Mouse (Mus musculus): ENCODE results near the gene Atf6. TPM values are rescaled to one million over a fixed set of nuclear protein-coding genes. Genes with fewer than 3 reads are reported as not detected.

Atf6 gene
- total RNA-seq, 4 experiments from 2014 or later, result 16.5 to 20.3 (median 18.0) TPM

- no peak for DNase-seq (ENCODE audit: low spot score in 2 of 2)
These were observed 202.4 kb downstream of the Atf6 start for GRCm38 (mm10) chr1:170665200-170665599.

- no peak for DNase-seq (ENCODE audit: low spot score in 2 of 2)
These were observed 202.9 kb downstream of the Atf6 start for GRCm38 (mm10) chr1:170664620-170665185.

GRCm38 (mm10) chr1:170659260-170659659 lies 208.3 kb downstream of the Atf6 start:
- no peak for DNase-seq (ENCODE audit: low spot score in 2 of 2)

GRCm38 (mm10) chr1:170657643-170658314 lies 209.8 kb downstream of the Atf6 start:
- DNase-seq (ENCODE audit: low spot score in 2 of 2), result no peak

GRCm38 (mm10) chr1:170657228-170657521 lies 210.4 kb downstream of the Atf6 start:
- DNase-seq (ENCODE audit: low spot score in 2 of 2), result no peak

DNA sequence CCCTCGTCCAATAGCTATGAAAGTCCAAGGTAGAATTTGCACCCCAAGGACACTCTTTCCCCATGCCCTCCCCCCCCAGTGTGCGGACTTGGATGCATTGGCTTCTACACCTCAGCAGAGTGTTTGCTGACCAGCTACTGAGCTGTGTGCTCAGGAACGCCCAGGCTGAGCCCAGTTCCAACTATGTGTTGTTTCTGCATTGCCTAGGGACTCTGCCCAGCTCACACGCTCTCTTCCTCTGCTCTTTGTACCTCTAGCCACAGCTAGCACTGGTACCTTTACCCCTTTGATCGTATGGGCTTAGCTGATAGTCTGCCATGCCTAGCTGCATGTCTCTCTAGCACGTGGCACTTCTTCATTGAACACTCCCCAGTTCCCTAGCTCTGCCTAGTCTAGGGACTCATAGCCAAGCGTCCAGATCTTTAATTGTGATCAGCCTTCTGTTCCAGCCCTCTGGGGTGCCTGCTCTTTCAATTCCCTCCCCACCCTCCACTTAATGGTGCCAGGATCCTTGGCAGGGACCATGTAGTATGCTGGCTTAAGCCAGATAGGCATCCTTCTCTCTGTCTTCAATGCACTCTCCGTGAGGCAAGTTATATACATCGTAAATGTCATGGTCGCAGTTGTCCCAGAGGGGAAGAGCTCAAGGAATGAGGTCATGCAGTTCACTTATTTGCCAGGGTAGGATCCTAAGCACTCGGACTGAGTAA lies 210.9 kb downstream of the Atf6 start:
- no peak for DNase-seq (ENCODE audit: low spot score in 2 of 2)

GRCm38 (mm10) chr1:170655280-170655917 lies 212.2 kb downstream of the Atf6 start:
- no peak for DNase-seq (ENCODE audit: low spot score in 2 of 2)

Other genes starting within 250 kb of the Atf6 start
- 1 to 10 TPM; 1.5 to 3.4 (median 2.0) TPM for gene Olfml2b, start 223.2 kb downstream of the Atf6 start, total RNA-seq (2022)
- under 1 TPM in 2 of 4 experiments, not detected in 2; 0.41 to 0.61 TPM for gene Gm26620, start 17.3 kb upstream of the Atf6 start, total RNA-seq (2022)
- gene Dusp12, start 17.8 kb upstream of the Atf6 start, total RNA-seq (2022), result 1 to 10 TPM; 6.4 to 7.9 (median 6.8) TPM
- gene Fcrlb, start 45.2 kb upstream of the Atf6 start, total RNA-seq (2022), result not detected
- not detected for gene Fcrla, start 59.8 kb upstream of the Atf6 start, total RNA-seq (2022)
- 1 to 10 TPM in 3 of 4 experiments, under 1 TPM in 1; 0.94 to 2.2 (median 1.4) TPM for gene Fcgr2b, start 108.8 kb upstream of the Atf6 start, total RNA-seq (2022)
- not detected for gene Fcgr4, start 151.1 kb upstream of the Atf6 start, total RNA-seq (2022)
- 1 to 10 TPM in 3 of 4 experiments, under 1 TPM in 1; 0.73 to 1.8 (median 1.4) TPM for gene Fcgr3, start 197.2 kb upstream of the Atf6 start, total RNA-seq (2022)
- 1 to 10 TPM in 3 of 4 experiments, under 1 TPM in 1; 0.56 to 1.3 (median 1.2) TPM for gene Cfap126, start 246.1 kb upstream of the Atf6 start, total RNA-seq (2022)

Measured in gastrocnemius, adult 8-10 months (tissue).